Mouse (Mus musculus) thymus, adult 2 months (tissue): ENCODE measurements around the gene 1700029F12Rik. TPM values are rescaled to one million over a fixed set of nuclear protein-coding genes. Genes with fewer than 3 reads are reported as not detected.
A peak's percentile ranks its signal among the peaks of the same experiment; 100 is the strongest.

Source experiments
- DNase-seq: peaks from one replicate; pipeline ENCODE4 v3.0.0; 2021
- H3K27ac ChIP-seq: fragments of 200-500 bp; 2 replicates; pipeline ENCODE4 v1.5.1; 2012; ENCODE audit warnings: low read length, control low read depth; ENCODE audit not compliant: control insufficient read depth, insufficient read depth
- H3K27me3 ChIP-seq: fragments of 200-500 bp; 2 replicates; pipeline ENCODE4 v1.6.1; 2012; ENCODE audit warnings: mild to moderate bottlenecking, low read length, moderate library complexity, mixed read lengths; ENCODE audit not compliant: control insufficient read depth, insufficient read depth
- H3K36me3 ChIP-seq: fragments of 200-500 bp; 2 replicates; pipeline ENCODE4 v1.6.1; 2012; ENCODE audit warnings: mild to moderate bottlenecking, low read length, moderate library complexity; ENCODE audit not compliant: control insufficient read depth, insufficient read depth
- H3K4me1 ChIP-seq: fragments of 200-500 bp; replicated peaks from 2 replicates; pipeline ENCODE4 v1.6.1; 2012; ENCODE audit warnings: low read length; ENCODE audit not compliant: control insufficient read depth, insufficient read depth
- H3K4me3 ChIP-seq: fragments of 200-500 bp; 2 replicates; pipeline ENCODE4 v1.5.1; 2012; ENCODE audit warnings: mild to moderate bottlenecking, low read length, control low read depth, moderate library complexity; ENCODE audit not compliant: control insufficient read depth, insufficient read depth
- CTCF ChIP-seq: fragments of 200-500 bp; IDR thresholded peaks from 2 replicates; pipeline ENCODE4 v1.5.1; 2012; ENCODE audit warnings: mild to moderate bottlenecking, control low read depth, low read length, moderate library complexity, borderline replicate concordance; ENCODE audit not compliant: control insufficient read depth, poor library complexity, insufficient read depth; ENCODE audit errors: extremely low read depth
- POLR2A ChIP-seq: fragments of 200-500 bp; IDR thresholded peaks from 2 replicates; pipeline ENCODE4 v1.6.1; 2012; ENCODE audit warnings: mild to moderate bottlenecking, low read length, control low read depth, moderate library complexity; ENCODE audit not compliant: control insufficient read depth, poor library complexity, insufficient read depth; ENCODE audit errors: extremely low read depth
- WGBS: fragments of 180-500 bp; shearing (Covaris S2); methylation state at CpG from one replicate; pipeline ENCODE4 v1.1.7; 2018; 5-methylcytosine and 5-hydroxymethylcytosine counted together
- polyA plus RNA-seq: library from polyadenylated mRNA; depleted of rRNA; stranded (reverse); fragments of >200 nt; gene quantifications from 2 replicates; pipeline ENCODE4 v1.2.3, GENCODE M21; 2012

1700029F12Rik gene
- polyA plus RNA-seq, 1 experiment, result 4.1 TPM

DNA sequence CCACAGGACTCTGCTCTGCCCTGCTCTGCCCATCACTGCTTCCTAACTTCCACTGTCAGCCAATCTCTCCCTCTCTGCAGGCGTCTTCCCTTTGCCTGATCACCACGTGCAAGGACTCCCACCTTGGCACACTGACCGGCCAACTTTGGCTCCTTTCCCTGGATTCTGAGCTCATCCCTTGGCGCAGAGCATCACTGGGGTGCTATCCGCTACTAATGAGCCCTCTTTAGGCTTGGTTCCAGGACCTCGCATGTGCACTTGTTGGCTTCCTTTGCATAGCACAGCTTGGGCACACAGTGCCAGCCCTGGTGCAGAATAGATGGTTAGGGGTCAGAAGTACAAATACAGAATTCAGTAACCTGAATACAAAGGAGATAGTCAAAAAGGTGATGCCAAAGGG is 17.0 kb upstream of the 1700029F12Rik start:
- 86% methylated on average over 6 of the region's 6 CpGs for WGBS
- no peaks in the 10 kb centered on the region for H3K36me3 ChIP-seq
- no peak for DNase-seq
- H3K27me3 ChIP-seq, result no peaks in the 10 kb centered on the region
- no peak overlapping the region for H3K4me3 ChIP-seq
- H3K4me1 ChIP-seq, result no peaks in the 10 kb centered on the region
- TF ChIP-seq POLR2A (no peak), CTCF (no peak)
- no peak overlapping the region for H3K27ac ChIP-seq

DNA sequence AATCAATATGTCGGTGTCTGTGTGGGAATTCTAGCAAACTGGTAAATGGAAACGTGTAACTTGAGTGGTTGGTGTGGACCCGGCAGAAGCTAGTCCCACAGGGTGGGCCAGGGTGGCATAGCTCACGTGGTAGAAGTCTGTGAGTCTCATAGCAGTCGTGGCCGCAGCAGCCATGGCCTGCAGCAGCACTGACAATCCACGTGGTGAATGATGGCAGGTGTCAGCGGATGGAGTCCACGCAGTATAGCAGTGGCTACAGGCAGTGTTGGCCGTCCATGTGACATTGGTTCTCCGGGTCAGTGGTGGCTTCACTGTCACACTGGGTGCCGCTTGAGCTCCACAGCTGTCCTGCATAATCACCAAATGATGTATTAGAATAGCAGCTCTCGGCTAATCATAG is 4.1 kb downstream of the 1700029F12Rik start:
- Histone ChIP-seq H3K27me3 (no peaks in the 10 kb centered on the region), H3K4me1 (no peaks in the 10 kb centered on the region), H3K36me3 (no peaks in the 10 kb centered on the region), H3K4me3 (no peak overlapping the region), H3K27ac (no peak overlapping the region)
- no peak for DNase-seq
- TF ChIP-seq CTCF (no peak), POLR2A (no peak)
- 95% methylated on average over 13 of the region's 13 CpGs for WGBS

DNA sequence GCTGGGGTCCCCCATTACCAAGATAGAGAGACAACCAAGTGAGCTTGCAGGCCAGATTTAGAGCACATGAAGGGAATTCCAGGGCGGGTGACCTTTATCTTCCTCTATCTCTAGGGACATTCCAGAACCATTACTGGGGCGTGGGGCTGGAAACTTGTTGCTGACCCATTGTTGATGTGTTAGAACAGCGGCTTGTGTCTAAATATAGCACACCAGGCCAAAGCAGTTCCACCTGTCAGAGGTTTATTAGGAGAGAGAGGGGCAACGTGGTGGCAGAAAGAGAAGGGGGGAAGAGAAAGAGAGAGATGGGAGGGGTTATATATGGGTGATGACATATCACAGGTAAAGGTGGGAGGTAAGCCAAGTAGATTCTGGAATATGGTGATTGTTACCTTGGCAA is 12.3 kb downstream of the 1700029F12Rik start:
- 73% methylated on average over 4 of the region's 4 CpGs for WGBS
- H3K4me1 ChIP-seq, result no peaks in the 10 kb centered on the region
- H3K27ac ChIP-seq, result no peak overlapping the region
- H3K36me3 ChIP-seq, result no peaks in the 10 kb centered on the region
- DNase-seq, result no peak
- H3K4me3 ChIP-seq, result no peak overlapping the region
- TF ChIP-seq POLR2A, result no peak
- no peak for TF ChIP-seq CTCF
- no peaks in the 10 kb centered on the region for H3K27me3 ChIP-seq

DNA sequence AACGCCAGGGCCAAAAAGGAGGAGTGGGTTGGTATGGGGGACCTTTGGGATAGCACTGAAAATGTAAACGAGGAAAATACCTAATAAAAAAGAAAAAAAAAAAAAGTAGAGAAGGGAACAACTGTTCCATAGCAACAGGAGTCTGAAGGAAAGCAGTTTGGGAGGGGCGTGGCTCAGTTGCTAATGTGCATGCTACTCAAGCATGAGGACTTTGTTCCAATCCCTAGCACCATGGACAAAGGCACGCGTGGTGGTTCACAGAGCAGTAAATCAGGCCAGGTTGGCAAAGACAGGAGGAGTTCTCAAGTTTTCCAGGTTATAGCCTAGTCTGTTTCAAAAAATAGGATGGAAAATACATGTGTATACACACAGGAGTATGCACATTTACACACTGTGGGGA is 14.0 kb downstream of the 1700029F12Rik start:
- no peak overlapping the region for H3K4me3 ChIP-seq
- WGBS, result 91% methylated on average over 5 of the region's 5 CpGs
- DNase-seq, result no peak
- no peaks in the 10 kb centered on the region for H3K4me1 ChIP-seq
- no peaks in the 10 kb centered on the region for H3K27me3 ChIP-seq
- no peak overlapping the region for H3K27ac ChIP-seq
- H3K36me3 ChIP-seq, result no peaks in the 10 kb centered on the region
- no peak for TF ChIP-seq CTCF
- TF ChIP-seq POLR2A, result no peak

DNA sequence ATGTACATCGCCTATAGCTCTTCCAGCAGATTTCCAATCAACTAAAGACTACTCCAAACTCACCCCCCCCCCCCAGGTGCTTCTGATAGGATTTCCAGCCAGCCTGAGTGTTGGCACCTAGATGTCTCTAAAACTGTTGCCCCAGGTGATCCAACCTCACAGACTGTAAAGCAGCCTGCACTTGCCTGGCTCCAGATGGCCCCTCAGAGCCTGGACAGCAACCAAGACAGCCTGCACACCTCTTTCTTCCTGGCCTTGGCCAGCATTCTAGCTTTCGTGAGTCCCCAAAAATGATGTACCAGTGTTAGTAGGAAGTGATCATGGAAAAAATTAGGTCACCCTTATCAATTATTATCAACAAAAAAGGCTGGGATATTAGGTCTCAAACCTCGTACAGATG is 16.5 kb downstream of the 1700029F12Rik start:
- no peak overlapping the region for H3K4me3 ChIP-seq
- WGBS, result 93% methylated on average over 3 of the region's 3 CpGs
- DNase-seq, result no peak
- no peaks in the 10 kb centered on the region for H3K4me1 ChIP-seq
- H3K27ac ChIP-seq, result no peak overlapping the region
- no peaks in the 10 kb centered on the region for H3K27me3 ChIP-seq
- no peaks in the 10 kb centered on the region for H3K36me3 ChIP-seq
- TF ChIP-seq CTCF (no peak), POLR2A (no peak)

DNA sequence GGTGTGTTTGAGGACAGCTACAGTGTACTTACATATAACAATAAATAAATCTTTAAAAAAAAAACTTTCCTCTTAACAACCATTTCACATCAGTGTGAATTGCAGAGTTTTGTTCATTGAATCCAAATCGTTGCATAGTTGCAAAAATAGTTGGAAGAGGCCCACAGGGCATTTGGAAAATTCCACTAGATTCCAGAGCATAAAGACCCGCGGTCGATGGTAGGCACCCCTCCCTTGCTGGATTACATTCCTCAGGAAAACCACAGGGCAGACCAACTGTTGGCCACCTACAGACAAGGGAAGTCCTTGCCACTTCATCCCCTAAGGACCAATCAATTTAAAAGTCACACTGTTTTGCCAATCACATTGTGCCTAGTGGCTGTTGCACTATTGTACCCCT is 19.8 kb downstream of the 1700029F12Rik start:
- DNase-seq, result no peak
- TF ChIP-seq CTCF (no peak), POLR2A (no peak)
- H3K4me1 ChIP-seq, result no peaks in the 10 kb centered on the region
- no peak overlapping the region for H3K4me3 ChIP-seq
- 82% methylated on average over 4 of the region's 4 CpGs for WGBS
- H3K36me3 ChIP-seq, result no peaks in the 10 kb centered on the region
- no peak overlapping the region for H3K27ac ChIP-seq
- no peaks in the 10 kb centered on the region for H3K27me3 ChIP-seq

DNA sequence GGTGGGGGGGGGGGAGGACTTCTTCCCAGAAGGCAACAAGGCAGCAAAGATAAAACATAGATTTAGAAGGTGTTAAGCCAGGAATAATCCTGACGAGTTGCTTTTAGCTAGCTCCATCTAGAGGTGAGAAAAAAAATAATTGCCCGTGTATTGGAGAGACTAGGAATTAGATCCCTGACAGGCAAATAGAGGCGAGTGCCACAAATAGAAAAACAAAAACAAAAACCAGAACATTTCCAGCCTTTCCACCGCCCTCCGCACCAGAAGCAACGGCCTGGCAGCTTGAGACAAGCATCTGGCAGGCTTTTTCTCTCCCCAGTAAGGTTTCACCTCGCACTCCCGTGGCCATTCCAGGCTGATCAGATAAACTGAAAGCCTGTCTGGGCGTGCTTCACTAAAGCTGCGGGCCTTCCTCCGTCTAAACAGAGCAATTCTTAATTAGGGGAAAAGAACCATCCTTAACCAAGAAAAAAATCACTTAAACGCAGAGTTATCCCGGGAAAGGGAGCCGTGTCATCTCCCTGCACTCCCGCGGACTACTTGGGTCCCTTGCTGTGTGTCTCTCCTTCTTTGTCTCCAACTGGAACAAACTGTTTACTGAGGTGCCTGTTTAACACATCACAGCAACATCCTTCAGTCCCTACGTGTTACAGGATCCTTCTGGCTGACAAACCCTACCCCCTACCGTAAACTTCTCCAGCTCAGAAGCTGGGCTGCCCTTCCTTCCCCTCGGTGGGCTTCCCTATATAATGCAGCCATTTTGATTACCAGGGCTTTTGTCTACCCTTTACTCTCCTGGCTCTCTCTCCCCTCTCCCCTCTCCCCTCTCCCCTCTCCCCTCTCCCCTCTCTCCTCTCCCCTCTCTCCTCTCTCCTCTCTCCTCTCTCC is 25.7 kb downstream of the 1700029F12Rik start:
- H3K27me3 ChIP-seq, result no peaks in the 10 kb centered on the region
- H3K36me3 ChIP-seq, result no peaks in the 10 kb centered on the region
- peak overlapping the region; percentile 38 for H3K4me3 ChIP-seq
- no peak for TF ChIP-seq POLR2A
- TF ChIP-seq CTCF, result no peak
- WGBS, result 4% methylated on average over 19 of the region's 19 CpGs
- no peak for DNase-seq
- peaks cover 10% of the 10 kb centered on the region for H3K4me1 ChIP-seq
- H3K27ac ChIP-seq, result peak overlapping the region; percentile 29; the same call in 1 of the 2 replicates
